Mouse (Mus musculus) kidney, adult 8-10 months (tissue): ENCODE data around the gene Tro.
A peak's percentile ranks its signal among the peaks of the same experiment; 100 is the strongest.

Experiments
- DNase-seq, 2 experiments: peaks; one replicate each; pipeline ENCODE4 v3.0.0; 2022

Gene Tro

GRCm38 (mm10) chrX:150656908-150657796 is at the start of gene Tro:
Gene Tro, minus strand, starts transcription at chrX:150657583.
- DNase-seq, result no peak

GRCm38 (mm10) chrX:150677505-150677904 is 20.1 kb upstream of the Tro start:
- no peak for DNase-seq

GRCm38 (mm10) chrX:150662809-150663208 is 5.4 kb upstream of the Tro start:
- DNase-seq, result peak; percentile 1 to 13

- no peak for DNase-seq
Observed at GRCm38 (mm10) chrX:150657797-150658118, 375 bp upstream of the Tro start.

DNA sequence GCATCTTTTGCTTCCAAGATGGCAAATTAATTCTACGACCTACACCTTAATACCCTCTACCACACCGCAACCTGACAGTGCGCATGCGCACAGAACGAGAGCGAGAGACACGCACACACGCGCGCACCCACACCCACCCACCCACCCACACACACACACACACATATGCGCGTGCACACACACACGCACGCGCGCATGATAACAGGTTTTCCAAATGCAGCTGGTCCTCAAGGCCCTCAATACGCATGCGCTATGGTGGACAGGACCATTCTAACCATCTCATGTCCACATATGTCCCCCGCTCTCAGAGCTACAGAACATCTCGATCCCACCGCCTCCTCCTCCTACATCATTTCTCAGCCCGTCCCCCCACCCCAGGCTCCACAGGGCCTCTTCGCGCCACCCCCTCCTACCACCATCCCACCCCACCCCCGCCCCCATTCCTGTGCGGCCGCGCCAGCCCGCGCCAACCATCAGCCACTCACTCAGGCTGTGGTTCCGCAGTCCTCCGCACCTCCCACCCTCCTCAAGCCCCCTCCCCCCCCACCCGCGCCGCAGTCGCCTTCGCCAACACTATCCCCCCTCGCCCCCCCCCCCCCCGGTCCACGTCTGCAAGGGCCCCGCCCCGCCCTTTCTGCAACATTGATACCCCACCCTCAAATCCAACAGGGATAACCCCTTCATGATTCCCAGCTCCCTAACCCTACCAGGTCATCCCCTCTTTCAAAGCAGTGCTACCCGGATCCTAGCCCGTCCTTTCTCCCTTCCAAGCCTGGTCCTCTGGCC is 1.1 kb downstream of the Tro start:
- DNase-seq, result no peak

DNA sequence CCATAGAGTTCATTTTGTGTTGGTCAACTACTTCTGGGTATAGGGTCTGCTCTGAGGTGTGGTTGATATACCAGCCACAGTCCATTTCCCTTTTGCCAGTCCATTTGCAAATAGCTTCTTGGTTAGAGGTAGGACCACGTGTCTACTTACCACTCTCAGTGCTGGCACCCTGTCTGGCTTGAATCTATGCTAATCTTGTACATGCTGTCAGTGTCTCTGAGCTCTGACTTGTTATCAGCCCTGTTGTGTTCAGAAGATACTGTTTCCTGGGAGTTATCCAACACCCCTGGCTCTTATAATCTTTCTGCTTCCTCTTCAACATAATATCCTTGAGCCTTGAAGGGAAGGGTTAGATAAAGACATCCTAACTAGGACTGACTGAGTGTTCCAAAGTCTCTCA is 21.0 kb downstream of the Tro start:
- DNase-seq, result no peak

DNA sequence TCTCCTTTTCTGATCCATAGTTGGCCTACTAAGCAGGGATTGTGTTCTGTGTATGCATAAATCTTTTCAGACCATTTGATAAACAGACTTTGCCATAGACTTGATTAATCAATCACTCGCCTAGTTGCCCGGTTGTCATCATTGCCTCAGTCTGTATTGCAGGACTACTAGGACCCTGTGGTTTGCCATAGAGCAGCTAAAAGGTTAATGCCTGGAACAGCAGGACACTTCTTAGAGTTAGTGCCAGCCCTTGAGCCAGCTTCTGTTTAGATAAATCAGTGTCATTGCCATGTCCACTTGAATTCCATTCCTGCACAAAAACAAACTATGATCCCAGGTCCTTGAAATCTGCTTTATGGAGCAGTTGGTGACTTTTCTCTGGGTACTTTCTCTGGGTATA is 58.5 kb downstream of the Tro start:
- no peak for DNase-seq
